Mouse (Mus musculus) hindbrain, embryonic 12.5 days (tissue): ENCODE results near the gene Ddah1. TPM values are rescaled to one million over a fixed set of nuclear protein-coding genes. Genes with fewer than 3 reads are reported as not detected.
A peak's percentile ranks its signal among the peaks of the same experiment; 100 is the strongest.

Experiments used
- ATAC-seq: fragments of 200-750 bp; cut with Nextera tagmentation; 2 replicates; pipeline ENCODE4 v1.8.0; 2017; ENCODE audit warnings: moderate TSS enrichment; ENCODE audit not compliant: low FRiP score
- H3K27ac ChIP-seq: fragments of 300-500 bp; sonication (generic); 2 replicates; pipeline ENCODE4 v1.5.1; 2016; ENCODE audit warnings: mild to moderate bottlenecking
- H3K27me3 ChIP-seq: fragments of 300-500 bp; sonication (generic); 2 replicates; pipeline ENCODE4 v1.6.1; 2016; ENCODE audit warnings: mild to moderate bottlenecking
- H3K36me3 ChIP-seq: fragments of 300-500 bp; sonication (generic); 2 replicates; pipeline ENCODE4 v1.6.1; 2016; ENCODE audit warnings: mild to moderate bottlenecking
- H3K4me1 ChIP-seq: fragments of 300-500 bp; sonication (generic); 2 replicates; pipeline ENCODE4 v1.6.1; 2016
- H3K4me2 ChIP-seq: fragments of 300-500 bp; sonication (generic); replicated peaks from 2 replicates; pipeline ENCODE4 v1.6.1; 2016; ENCODE audit warnings: mild to moderate bottlenecking
- H3K4me3 ChIP-seq: fragments of 300-500 bp; sonication (generic); 2 replicates; pipeline ENCODE4 v1.5.1; 2016; ENCODE audit warnings: mild to moderate bottlenecking
- H3K9ac ChIP-seq: fragments of 300-500 bp; sonication (generic); 2 replicates; pipeline ENCODE4 v1.6.1; 2016; ENCODE audit warnings: mild to moderate bottlenecking, moderate library complexity
- H3K9me3 ChIP-seq: fragments of 300-500 bp; sonication (generic); replicated peaks from 2 replicates; pipeline ENCODE4 v1.6.1; 2016; ENCODE audit warnings: mild to moderate bottlenecking
- WGBS: fragments of 180-500 bp; shearing (Covaris S2); methylation state at CpG from one replicate; pipeline ENCODE4 v1.1.7; 2016; 5-methylcytosine and 5-hydroxymethylcytosine counted together
- polyA plus RNA-seq: library from polyadenylated mRNA; unstranded; fragments of >200 nt; fragmentation: Nextera tagmentation; extraction: Ambion mirVana; gene quantifications from 2 replicates; pipeline ENCODE4 v1.2.1, GENCODE M21; 2016

Gene Ddah1
- polyA plus RNA-seq, 1 experiment from 2014 or later: 46.8 TPM

GRCm38 (mm10) chr3:145852800-145853199 is 94.3 kb downstream of the Ddah1 start:
- Histone ChIP-seq H3K9me3 (no peaks in the 10 kb centered on the region), H3K4me1 (0 out of 2 replicates have a peak, but pooled peaks cover 5% of the 10 kb centered on the region), H3K36me3 (0 out of 2 replicates have a peak, but pooled peaks cover 4% of the 10 kb centered on the region), H3K4me2 (no peak overlapping the region), H3K27me3 (no peaks in the 10 kb centered on the region), H3K27ac (no peak overlapping the region), H3K9ac (no peak overlapping the region), H3K4me3 (no peak overlapping the region)
- 95% methylated on average over 4 of the region's 4 CpGs for WGBS
- ATAC-seq: no peak

GRCm38 (mm10) chr3:145853713-145854112 is 95.2 kb downstream of the Ddah1 start:
- no peaks in the 10 kb centered on the region for H3K27me3 ChIP-seq
- H3K4me3 ChIP-seq: no peak overlapping the region
- H3K9me3 ChIP-seq: no peaks in the 10 kb centered on the region
- H3K36me3 ChIP-seq: 0 out of 2 replicates have a peak, but pooled peaks cover 4% of the 10 kb centered on the region
- no peak overlapping the region for H3K4me2 ChIP-seq
- ATAC-seq: 0 out of 2 replicates have a peak, but pooled peaks have one; percentile 42
- H3K9ac ChIP-seq: no peak overlapping the region
- 0 out of 2 replicates have a peak, but pooled peaks cover 5% of the 10 kb centered on the region for H3K4me1 ChIP-seq
- 85% methylated on average over 4 of the region's 4 CpGs for WGBS
- peak overlapping the region; percentile 60 for H3K27ac ChIP-seq

GRCm38 (mm10) chr3:145854427-145854826 is 96.0 kb downstream of the Ddah1 start:
- Histone ChIP-seq H3K4me1 (0 out of 2 replicates have a peak, but pooled peaks cover 5% of the 10 kb centered on the region), H3K9me3 (no peaks in the 10 kb centered on the region), H3K36me3 (0 out of 2 replicates have a peak, but pooled peaks cover 4% of the 10 kb centered on the region), H3K4me2 (no peak overlapping the region), H3K4me3 (no peak overlapping the region), H3K27ac (peak overlapping the region; percentile 60), H3K27me3 (no peaks in the 10 kb centered on the region), H3K9ac (no peak overlapping the region)
- peak; percentile 89 for ATAC-seq
- WGBS: 66% methylated on average over 5 of the region's 5 CpGs

GRCm38 (mm10) chr3:145855299-145855698 is 96.8 kb downstream of the Ddah1 start:
- H3K27me3 ChIP-seq: no peaks in the 10 kb centered on the region
- 92% methylated on average over 6 of the region's 6 CpGs for WGBS
- H3K36me3 ChIP-seq: 0 out of 2 replicates have a peak, but pooled peaks cover 4% of the 10 kb centered on the region
- no peaks in the 10 kb centered on the region for H3K9me3 ChIP-seq
- H3K27ac ChIP-seq: peak overlapping the region; percentile 17; the same call in 1 of the 2 replicates
- H3K9ac ChIP-seq: no peak overlapping the region
- H3K4me1 ChIP-seq: 0 out of 2 replicates have a peak, but pooled peaks cover 5% of the 10 kb centered on the region
- no peak for ATAC-seq
- no peak overlapping the region for H3K4me3 ChIP-seq
- H3K4me2 ChIP-seq: no peak overlapping the region

- 92% methylated on average over 5 of the region's 5 CpGs for WGBS
- H3K9ac ChIP-seq: no peak overlapping the region
Measured at GRCm38 (mm10) chr3:145858388-145858787, 99.9 kb downstream of the Ddah1 start.

GRCm38 (mm10) chr3:145862521-145862920 is 104.0 kb downstream of the Ddah1 start:
- 69% methylated on average over 4 of the region's 4 CpGs for WGBS
- no peak for ATAC-seq
- no peak overlapping the region for H3K4me2 ChIP-seq
- H3K27ac ChIP-seq: no peak overlapping the region
- peaks cover 5% of the 10 kb centered on the region; the same call in 1 of the 2 replicates for H3K4me1 ChIP-seq
- no peaks in the 10 kb centered on the region for H3K36me3 ChIP-seq
- no peaks in the 10 kb centered on the region for H3K27me3 ChIP-seq
- no peaks in the 10 kb centered on the region for H3K9me3 ChIP-seq
- no peak overlapping the region for H3K9ac ChIP-seq
- H3K4me3 ChIP-seq: no peak overlapping the region

More at GRCm38 (mm10) chr3:145858388-145858787, 99.9 kb downstream of the Ddah1 start:
- Histone ChIP-seq H3K9me3 (no peaks in the 10 kb centered on the region), H3K27ac (no peak overlapping the region), H3K4me2 (no peak overlapping the region), H3K4me3 (no peak overlapping the region), H3K4me1 (0 out of 2 replicates have a peak, but pooled peaks cover 5% of the 10 kb centered on the region), H3K36me3 (no peaks in the 10 kb centered on the region), H3K27me3 (no peaks in the 10 kb centered on the region)
- ATAC-seq: no peak

GRCm38 (mm10) chr3:145864033-145864712 is 105.7 kb downstream of the Ddah1 start:
- 71% methylated on average over 8 of the region's 8 CpGs for WGBS
- Histone ChIP-seq H3K27ac (no peak overlapping the region), H3K4me3 (no peak overlapping the region), H3K4me2 (no peak overlapping the region), H3K9ac (no peak overlapping the region), H3K4me1 (peaks cover 5% of the 10 kb centered on the region; the same call in 1 of the 2 replicates), H3K27me3 (no peaks in the 10 kb centered on the region), H3K36me3 (no peaks in the 10 kb centered on the region), H3K9me3 (no peaks in the 10 kb centered on the region)
- ATAC-seq: no peak

- Histone ChIP-seq H3K27ac (no peak overlapping the region), H3K4me2 (no peak overlapping the region), H3K9ac (no peak overlapping the region), H3K4me1 (peaks cover 5% of the 10 kb centered on the region; the same call in 1 of the 2 replicates), H3K36me3 (no peaks in the 10 kb centered on the region), H3K27me3 (no peaks in the 10 kb centered on the region), H3K4me3 (no peak overlapping the region), H3K9me3 (no peaks in the 10 kb centered on the region)
- no peak for ATAC-seq
- WGBS: 89% methylated on average over 7 of the region's 10 CpGs
Measured at GRCm38 (mm10) chr3:145864713-145865233, 106.3 kb downstream of the Ddah1 start.

- Histone ChIP-seq H3K9me3 (no peaks in the 10 kb centered on the region), H3K4me3 (no peak overlapping the region), H3K9ac (no peak overlapping the region), H3K36me3 (no peaks in the 10 kb centered on the region), H3K4me1 (no peaks in the 10 kb centered on the region), H3K4me2 (no peak overlapping the region), H3K27ac (no peak overlapping the region), H3K27me3 (no peaks in the 10 kb centered on the region)
- no peak for ATAC-seq
- WGBS: 91% methylated on average over 9 of the region's 9 CpGs
Measured at GRCm38 (mm10) chr3:145872680-145873079, 114.2 kb downstream of the Ddah1 start.

GRCm38 (mm10) chr3:145873271-145873670 is 114.8 kb downstream of the Ddah1 start:
- no peaks in the 10 kb centered on the region for H3K27me3 ChIP-seq
- no peak for ATAC-seq
- no peak overlapping the region for H3K9ac ChIP-seq
- no peaks in the 10 kb centered on the region for H3K4me1 ChIP-seq
- no peak overlapping the region for H3K27ac ChIP-seq
- no peak overlapping the region for H3K4me3 ChIP-seq
- no peaks in the 10 kb centered on the region for H3K9me3 ChIP-seq
- WGBS: 89% methylated on average over 1 of the region's 1 CpGs
- H3K4me2 ChIP-seq: no peak overlapping the region
- H3K36me3 ChIP-seq: no peaks in the 10 kb centered on the region

GRCm38 (mm10) chr3:145874126-145874525 is 115.7 kb downstream of the Ddah1 start:
- no peak overlapping the region for H3K4me2 ChIP-seq
- 90% methylated on average over 4 of the region's 4 CpGs for WGBS
- H3K4me1 ChIP-seq: no peaks in the 10 kb centered on the region
- no peaks in the 10 kb centered on the region for H3K36me3 ChIP-seq
- H3K9me3 ChIP-seq: no peaks in the 10 kb centered on the region
- H3K27ac ChIP-seq: no peak overlapping the region
- H3K4me3 ChIP-seq: no peak overlapping the region
- no peaks in the 10 kb centered on the region for H3K27me3 ChIP-seq
- no peak for ATAC-seq
- H3K9ac ChIP-seq: no peak overlapping the region

- no peaks in the 10 kb centered on the region for H3K4me1 ChIP-seq
- H3K27me3 ChIP-seq: no peaks in the 10 kb centered on the region
- H3K4me3 ChIP-seq: no peak overlapping the region
- H3K9ac ChIP-seq: no peak overlapping the region
- H3K27ac ChIP-seq: no peak overlapping the region
- H3K9me3 ChIP-seq: no peaks in the 10 kb centered on the region
- H3K4me2 ChIP-seq: no peak overlapping the region
- WGBS: 88% methylated on average over 11 of the region's 11 CpGs
- no peaks in the 10 kb centered on the region for H3K36me3 ChIP-seq
- no peak for ATAC-seq
Measured at GRCm38 (mm10) chr3:145876120-145876519, 117.6 kb downstream of the Ddah1 start.
